Mouse (Mus musculus) inflammation-experienced regulatory T-cells, adult 6 months (primary cell): Measurements from ENCODE around the gene Cnksr3. TPM values are rescaled to one million over a fixed set of nuclear protein-coding genes. Genes with fewer than 3 reads are reported as not detected.

ENCODE experiments used
- ATAC-seq: one replicate; pipeline ENCODE4 v1.8.0; 2017
- polyA plus RNA-seq, 3 experiments: library from polyadenylated mRNA; unstranded; fragments of 100-300 nt; shearing (Covaris generic); gene quantifications; one replicate each; pipeline ENCODE4 v1.2.1; 2017

Gene Cnksr3
- 1 to 10 TPM in 2 of 3 experiments, under 1 TPM in 1; 0.36 to 4.3 (median 3.3) TPM for polyA plus RNA-seq

DNA sequence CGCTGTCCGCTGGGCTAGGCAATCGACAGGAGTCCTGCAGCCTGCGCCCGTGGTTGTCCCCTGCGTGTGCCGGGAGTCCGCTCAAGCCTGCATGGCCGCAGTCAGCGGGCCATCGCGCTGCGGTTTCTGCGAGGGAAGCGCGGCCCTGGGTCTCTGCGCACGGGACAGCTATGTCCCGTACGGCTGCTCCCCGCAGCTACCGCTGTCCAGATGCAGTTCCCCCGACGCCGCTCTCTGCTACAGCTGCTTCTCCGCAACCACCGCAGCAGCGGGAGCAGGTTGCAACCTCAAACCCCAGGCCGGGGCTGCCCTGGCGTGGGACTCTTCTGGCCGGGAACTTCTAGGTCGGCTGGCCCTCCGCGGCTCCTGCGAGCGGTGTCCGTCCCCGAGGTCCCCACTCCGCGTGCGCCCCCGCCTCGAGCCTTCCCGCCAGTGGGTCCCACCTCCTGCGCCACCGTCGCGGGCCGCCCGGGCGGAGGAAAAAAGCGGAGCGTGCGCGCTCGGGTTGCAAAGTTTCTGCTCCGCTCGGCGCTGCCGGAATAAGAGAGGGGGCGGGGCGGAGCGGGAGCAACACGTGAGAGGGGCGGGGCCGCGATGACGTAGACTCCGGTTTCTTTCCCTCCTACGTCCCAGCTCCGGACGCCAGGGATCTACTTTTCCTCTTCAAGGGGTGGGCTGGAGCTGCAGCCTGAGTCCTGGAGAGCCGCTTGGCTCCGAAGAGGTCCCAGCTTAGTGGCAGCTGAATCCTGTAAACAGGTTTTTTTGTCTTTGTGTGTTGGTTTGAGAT, at the start of gene Cnksr3:
Gene Cnksr3 (minus strand): TSS at position 542 of the 787 bp plus-strand sequence.
- ATAC-seq, result peak; percentile 72

DNA sequence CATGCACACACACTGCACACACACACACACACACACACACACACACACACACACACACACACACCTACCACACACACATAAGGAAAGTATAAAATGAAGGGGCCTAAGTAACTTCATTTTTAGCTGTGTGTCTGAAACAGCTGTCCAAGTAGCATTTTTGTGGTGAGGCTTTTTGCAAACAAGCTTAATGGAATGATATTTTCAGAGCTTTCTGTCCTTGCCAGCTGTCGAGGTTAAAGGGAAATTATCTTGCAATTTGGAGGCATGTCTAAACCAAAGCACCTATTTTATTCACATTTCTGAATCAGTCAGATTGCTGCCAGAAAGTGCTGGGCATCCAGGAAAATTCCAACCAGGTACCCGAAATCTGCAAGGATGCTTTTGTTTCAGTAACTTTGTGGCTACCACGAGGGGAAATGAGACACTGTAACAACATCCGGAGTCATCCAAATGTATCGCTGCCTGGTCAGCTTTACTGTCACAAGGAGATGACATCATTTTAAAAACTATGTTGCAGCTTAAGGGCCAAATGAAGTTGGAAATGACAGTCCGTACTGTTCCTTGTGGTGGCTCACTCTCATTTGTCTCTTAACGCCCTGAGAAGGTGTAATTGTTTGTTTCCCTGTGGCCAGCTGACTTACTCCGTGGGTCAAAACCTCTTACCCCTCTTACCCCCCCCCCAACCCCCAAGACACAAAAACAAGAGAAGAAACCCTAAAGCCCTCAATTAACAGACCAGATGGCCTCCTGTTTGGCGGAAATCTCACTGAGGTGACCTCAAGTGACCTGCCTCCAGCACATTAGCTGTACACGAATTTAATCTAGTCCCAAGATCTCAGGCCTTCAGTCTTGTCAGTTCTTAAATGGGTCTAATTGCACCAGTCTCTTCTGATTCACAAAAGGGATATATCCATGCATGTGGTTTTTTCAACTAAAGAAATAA, 48.4 kb upstream of the Cnksr3 start:
- no peak for ATAC-seq

DNA sequence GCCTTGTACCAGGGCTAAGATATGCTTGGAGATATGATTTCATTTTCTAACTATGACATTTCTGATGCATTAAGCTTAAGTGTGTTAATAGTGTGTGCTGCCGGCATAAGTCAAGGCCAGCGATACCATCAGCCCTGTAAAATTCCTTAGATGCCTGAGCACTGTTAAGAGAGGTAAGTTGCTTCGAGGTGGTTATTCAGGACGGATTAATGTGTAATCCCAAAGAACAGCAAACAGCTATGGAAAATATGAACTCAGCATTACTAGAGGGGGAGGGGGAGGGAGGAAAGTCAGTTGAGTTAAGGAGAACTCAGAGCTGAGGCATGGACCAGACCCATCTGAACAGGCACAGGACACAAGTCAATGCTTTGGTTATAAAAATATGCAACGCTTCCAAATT, 46.6 kb upstream of the Cnksr3 start:
- ATAC-seq, result no peak

DNA sequence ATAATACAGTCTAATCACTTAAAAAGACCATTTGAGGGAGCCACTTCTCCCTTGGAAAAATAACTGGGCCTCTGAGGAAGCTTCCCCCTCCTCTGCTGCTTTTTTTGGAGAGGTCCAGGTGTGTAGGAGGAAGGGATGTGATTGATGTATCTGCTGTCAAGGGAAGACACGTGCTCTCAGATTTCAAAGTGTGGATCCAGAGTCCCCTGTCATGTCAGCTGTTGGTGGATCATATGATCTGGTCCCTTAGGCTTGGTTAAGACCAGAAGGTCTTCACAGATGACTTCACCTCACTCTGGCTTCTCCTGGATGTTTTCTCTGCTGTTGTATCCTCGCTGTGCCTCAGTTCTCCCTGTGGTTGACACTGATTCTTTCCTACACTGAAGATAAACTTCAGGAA, 38.4 kb upstream of the Cnksr3 start:
- ATAC-seq, result no peak

DNA sequence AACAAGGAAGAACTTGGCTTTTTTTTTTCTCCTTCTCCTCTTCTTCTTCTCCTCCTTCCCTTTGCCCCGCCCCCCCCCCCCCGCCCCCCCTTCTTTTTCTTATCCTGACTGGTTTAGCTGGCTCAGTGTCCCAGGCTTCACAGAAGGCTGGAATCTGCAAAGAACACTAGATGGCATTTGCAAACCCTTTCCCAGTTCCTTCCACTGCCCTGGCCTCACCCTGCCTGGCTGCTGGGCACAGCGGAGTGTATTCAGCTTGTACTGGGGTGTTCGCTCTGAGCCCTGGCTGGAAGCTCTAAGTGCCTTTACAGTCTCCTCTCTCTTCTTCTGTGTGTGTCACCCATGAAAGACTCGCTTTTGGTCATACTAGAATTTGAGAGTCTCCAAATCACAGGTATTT, 22.6 kb upstream of the Cnksr3 start:
- ATAC-seq, result no peak

DNA sequence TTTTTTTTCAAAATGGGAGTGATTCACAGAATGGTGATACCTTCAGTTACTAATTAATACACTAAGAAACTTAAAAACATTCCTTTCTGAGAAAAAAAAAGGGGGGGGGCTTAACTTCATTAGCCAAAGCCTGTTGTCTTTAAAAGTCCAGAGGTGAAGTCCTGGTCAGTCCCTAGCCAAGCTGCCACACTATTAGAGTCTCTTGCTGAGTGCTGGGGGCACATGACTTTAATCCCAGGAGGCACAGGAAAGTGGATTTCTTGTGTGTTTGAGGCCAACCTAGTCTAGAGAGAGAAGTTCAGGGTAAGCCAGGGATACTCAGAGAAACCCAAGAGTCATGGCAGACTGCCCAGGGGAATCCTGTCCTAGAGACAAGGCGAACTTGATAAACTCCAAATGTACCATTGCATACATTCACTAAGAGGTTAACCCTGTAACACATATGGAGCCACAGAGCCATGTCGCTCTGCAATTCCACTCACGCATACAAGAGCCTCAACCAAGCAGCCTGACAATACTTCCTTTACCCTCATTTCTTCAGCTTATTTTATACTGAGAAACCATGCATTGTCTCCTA, 5.6 kb upstream of the Cnksr3 start:
- no peak for ATAC-seq

DNA sequence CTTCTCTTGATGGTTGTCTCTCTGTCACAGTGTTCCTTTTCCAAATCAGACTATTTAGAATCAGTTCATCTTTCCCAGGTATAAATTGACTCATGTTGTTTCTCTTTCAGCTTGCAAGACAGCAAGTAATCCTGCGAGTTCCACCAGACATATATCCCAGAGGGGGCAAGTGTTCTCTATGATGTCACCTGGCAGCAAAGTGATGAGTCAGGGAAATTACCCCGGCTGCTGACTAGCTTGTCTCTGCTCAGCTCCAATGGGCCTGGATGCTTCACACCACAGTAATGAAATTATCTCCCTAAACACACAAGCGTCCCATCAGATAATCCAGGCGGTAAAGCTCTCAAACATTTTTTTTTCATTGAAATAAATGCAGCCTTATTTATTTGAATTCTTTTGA, 2.7 kb upstream of the Cnksr3 start:
- ATAC-seq, result no peak

DNA sequence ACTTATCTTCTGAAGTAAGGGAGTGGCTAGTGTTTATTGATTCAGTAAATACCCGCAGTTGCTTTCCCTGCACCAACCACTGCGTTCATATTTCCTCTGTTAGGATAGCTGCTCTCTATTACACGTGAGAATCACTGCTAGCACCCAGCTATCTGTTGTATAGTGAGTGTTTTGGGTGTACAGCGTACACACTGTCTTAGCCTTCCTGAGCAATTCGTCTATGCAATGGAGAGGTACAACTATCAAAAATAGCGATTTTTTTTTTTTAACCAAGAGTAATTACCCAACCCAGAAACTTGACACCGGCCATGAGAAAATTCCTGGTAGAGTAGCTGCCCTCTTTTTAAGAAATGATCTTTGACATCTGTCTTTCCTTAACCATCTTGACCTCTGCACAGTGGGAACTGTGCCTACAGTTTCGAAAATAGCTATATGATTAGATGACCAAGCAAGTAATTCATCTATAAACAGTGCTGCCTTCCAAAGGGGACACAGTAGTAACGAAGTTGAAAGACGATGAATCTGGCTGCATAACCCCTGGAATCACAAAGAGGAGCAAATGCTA, 1.1 kb upstream of the Cnksr3 start:
- peak; percentile 1 for ATAC-seq

DNA sequence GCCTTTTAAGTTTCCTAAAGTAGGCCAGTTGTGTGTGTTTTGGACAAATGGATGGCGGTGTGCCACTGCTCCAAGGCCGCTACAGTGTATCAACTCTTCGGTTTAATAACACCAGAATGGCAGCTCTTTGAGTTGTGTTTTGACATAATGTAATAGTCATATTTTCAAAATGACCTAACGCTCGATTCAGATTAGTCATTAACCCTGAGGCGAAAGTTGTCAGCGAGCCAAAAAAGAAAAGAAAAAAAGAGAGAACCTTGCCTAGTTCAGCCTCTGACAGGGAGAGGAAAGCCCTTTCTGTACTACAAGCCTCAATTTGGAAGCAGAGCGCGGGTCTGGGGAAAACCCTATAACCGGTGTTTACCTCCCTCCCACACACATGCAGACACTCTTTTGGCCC, 500 bp upstream of the Cnksr3 start:
- peak; percentile 71 for ATAC-seq

DNA sequence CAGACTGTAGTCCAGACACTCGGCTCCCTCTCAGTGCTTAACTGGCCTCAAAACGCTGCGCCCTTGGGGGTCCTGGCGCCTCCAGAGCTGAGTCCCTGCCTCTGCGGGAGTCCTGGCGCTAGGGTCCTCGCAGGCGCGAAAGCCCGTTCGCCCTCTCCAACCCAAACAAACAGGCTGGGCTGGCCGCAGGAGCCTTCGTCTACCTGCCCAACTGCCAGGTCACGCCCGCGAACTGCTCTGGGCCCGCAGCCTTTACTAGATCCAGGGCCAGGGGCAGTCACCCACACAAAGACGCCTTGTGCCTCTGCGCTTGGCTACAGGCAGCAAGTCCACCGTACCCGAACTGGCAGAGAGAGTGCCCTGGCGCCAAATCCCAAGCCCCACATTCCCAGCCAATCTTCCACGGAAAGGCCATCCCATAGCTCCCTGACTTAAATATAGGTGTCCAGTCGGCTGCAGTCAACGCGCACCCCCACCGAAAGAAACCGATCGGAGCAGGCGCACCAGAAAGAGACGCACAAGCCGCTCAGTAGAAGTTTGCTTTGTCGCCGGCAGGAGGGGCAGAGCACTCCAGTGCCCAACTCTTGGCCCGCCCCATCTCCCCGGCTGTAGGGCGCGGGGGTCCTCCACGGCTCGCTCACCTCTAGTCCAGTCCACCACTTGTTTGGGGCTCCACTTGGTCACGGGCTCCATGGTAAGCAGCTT, 894 bp downstream of the Cnksr3 start:
- peak; percentile 68 for ATAC-seq

DNA sequence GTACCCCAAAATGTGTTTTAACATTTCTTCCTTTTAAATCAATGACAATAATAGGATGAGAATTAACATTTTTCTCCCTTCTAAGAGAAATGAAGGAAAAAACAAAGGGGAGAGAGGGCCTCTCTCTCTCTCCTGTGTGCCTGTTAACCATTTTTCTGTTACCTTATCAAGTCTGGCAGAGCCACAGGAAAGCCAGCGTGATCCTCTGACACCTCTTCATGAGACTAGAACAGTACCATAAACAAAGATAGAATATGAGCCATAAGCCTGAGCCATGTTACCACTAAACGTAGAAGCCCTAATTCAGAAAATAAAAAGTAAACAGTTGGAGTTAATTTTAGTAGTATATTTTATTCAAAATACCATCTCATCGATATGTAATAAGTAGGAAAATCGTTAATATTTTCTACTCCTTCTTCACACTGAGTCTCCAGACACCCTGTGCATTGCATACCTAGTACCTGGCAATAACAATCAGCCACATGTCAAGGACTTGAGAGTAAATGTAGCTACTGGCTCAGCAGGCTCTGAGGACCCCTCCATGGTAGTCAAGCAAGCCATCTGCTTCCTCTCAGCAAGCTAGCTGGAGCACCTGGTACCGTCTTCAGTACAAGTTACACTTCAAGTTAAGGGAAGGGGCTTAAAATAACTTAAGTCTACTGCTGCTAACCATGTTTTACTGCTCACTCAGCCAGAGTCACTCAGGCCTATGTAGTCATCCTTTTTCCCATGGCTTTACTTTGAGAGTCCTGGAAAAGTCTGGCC, 2.2 kb downstream of the Cnksr3 start:
- ATAC-seq, result no peak

DNA sequence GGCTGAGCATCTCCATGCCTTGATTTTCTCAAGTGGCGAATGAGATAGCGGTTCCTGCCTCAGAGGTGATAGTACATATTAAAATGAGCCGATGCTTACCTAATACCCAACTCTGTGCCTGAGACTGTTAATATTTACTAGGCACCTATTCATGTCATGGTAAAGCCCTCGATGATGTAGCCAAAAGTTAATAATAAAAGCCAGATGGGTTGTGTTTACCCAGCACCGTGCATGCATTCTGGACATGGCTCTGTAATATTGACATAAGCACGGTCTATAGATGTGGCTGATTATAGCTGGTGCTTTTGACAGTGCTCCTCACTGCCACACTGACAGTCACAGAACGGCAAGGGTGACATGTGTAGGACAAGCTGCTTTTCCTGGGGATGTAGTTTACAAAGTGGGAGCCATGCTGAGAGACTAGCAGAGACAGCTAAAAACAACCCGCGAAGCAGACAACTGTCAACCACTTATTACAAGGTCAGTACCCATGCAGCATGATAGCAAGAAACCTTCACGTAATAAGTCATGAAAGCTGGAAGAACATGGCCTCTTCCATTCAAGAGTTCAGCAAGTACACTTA, 3.1 kb downstream of the Cnksr3 start:
- no peak for ATAC-seq

DNA sequence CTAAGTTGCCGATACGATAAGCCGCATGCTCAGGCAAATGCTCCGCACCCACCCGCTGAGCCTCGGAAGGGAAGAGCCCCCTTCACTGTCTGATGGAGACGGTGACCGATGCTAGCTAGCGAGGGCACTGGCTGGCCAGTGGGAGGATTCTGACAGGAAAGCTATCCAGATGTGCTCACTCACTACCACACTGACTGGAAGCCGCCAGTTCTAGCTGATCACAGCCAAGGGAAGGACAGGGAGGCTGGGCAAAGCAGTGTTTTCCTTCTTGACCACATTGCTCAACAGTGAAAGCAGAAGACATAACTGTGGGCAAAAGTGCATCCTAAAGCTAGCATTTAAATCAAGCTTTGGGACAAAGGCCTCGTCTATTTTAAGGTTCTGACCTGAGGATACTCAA, 4.7 kb downstream of the Cnksr3 start:
- no peak for ATAC-seq

DNA sequence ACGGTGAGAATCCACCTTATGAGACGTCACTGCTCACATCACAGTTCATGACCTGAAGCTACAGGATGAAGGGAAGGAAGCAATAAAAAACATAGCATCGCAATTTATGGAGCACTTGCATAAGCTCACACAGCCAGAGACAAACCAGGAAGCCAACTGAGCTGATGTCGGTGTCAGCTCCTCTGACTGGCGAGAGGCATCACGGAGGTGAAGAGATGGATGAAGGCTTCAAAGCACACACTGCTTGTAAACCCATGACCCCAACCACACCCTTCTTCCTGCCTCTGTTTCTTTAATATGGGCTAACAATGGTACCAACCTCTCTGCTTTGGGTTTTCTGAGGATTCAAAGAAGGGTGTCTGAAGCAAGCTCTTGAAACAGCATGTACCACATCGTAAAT, 5.5 kb downstream of the Cnksr3 start:
- ATAC-seq, result no peak

DNA sequence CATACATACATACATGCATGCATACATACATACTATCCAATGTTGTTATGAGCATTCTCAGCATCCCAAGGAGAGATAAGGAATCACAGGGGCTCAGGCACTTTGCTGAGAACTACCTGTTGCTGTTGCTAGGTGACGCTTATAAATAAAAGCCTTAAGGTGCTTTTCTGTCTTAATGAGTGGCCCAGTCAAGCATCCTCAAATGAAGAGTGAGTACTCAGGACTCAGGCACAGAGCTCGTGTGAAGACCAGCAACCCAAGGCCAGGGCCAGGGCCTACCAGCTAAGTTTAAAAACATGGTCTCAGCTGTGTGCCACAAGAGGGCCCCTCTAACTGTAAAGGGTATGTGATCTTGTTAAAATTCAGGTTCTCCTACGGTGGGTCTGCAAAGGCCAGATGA, 6.5 kb downstream of the Cnksr3 start:
- ATAC-seq, result no peak

DNA sequence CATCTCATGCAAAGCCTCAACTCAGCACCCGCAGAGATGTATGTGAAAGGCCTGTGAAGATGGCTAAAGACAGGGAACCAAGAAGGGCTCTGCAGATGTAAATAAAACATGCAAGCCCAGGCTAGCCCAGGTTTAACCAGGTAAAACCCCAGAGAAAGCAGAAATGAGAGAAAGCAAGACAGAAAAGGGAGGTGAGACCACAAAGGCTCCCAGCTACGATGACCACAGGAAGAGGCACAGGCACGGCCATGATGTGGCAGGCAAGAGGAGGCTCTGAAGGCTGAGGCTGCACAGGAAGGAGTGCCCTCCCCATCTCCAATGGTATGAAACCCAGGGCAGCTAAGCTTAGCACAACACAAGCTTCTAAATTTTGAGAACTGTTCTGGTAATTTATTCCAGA, 7.1 kb downstream of the Cnksr3 start:
- ATAC-seq, result no peak

DNA sequence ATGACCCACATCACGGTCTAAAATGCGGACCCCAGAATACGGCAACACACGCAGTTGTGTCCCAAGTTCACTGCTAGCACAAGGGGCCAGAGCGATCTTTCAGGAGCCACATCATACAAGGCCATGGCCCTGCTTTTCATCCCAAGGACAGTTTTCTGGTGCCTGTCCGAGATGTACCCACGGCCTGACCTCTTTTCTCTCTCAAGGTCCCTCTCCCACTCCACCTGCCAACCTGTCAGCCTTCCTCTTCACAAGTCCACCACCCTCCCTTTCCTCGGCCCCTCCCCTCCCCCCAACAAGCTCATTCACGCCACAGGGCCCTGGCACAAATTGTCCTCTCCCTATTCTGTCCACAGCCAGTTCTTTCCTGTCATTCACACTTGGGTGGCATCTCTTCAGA, 9.5 kb downstream of the Cnksr3 start:
- ATAC-seq, result no peak

DNA sequence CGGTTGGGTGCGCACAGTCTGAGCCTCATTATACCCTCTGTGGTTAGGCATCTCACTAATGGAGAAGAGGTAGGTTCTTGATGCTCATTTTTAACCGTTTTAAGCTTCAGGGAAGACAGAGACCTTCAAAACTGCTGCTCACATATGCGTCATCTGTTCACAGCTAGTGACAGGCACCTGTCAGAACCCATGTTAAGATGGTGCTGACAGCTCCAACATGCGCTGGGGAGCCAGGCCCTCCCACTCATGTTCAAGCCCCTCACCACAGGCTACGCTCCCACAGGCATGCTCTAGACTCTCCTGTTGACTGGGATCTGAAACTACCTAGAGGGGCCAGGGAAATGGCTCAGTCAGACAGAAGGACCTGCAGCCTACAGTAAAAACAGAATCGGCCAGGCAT, 11.4 kb downstream of the Cnksr3 start:
- no peak for ATAC-seq

DNA sequence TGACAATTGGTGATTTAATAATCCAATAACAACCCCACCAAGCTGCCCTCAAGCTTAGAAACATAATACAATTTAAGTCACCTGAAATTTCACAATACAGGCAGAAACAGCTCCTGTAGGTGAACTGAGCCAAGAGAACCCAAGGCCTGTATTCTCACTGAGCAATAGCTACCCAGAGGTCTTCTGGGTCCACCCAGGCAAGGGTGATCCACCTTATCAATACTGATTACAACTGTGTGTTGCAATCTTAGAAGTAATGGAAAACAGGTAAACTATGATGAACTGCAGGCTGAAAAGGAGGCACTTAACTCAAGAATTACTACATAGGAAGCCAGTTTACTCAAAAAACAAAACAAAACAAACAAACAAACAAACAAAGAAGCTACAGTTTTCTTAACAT, 13.8 kb downstream of the Cnksr3 start:
- ATAC-seq, result no peak

DNA sequence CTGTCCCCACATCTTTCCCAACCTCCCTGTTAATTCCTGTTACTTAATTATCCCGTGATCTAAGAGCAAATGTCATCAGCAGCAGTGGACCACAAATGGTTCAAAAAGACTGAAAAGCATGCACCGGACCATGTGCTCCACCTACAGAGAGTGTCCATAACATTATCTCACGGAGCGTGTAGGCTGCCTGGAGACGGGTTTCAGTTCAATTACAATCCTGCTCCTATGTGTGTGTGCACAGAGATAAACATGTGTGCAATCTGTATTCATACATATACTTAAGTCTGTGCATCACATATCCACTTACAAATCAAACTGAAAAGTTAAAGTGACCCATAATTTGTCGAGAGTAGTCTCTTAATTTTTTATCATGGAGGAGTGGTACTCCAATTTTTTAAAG, 14.3 kb downstream of the Cnksr3 start:
- ATAC-seq, result no peak
